Mouse (Mus musculus): ENCODE measurements around the gene Perm1.

Perm1 gene

GRCm38 (mm10) chr4:156215649-156216048 is at the start of gene Perm1:
Gene Perm1 (plus strand): TSS chr4:156215868.
- in situ Hi-C loops (cut with MboI; ENCODE audit: low pct_unique_long_range_greater_than_20kb in 1 of 2, low sequenced_read_pairs in 2 of 2, unreplicated experiment in 1 of 2): no loop called here

- in situ Hi-C loops (cut with MboI; ENCODE audit: low pct_unique_long_range_greater_than_20kb in 1 of 2, low sequenced_read_pairs in 2 of 2, unreplicated experiment in 1 of 2): no loop called here
Measured at GRCm38 (mm10) chr4:156166477-156166876, 49.2 kb upstream of the Perm1 start.

DNA sequence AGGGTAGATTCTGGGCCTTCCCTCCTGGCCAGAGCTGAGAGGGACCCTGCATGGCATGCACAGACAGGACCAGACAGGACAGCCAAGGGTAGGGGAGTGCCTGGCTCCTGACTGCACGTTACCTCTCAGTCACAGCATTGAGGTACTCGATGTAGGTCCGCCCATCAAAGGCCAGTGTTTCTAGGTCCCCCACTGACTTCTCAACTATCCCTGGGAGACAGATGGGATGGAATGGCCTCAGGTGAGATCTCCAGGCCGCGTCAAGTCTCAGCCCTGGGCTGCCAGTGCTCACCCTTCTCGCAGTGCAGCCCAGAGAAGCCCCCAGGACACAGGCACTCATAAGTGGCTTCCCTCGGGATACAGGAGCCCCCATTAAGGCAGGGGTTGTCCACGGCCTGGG is 47.1 kb upstream of the Perm1 start:
- in situ Hi-C loops (cut with MboI; ENCODE audit: low pct_unique_long_range_greater_than_20kb in 1 of 2, low sequenced_read_pairs in 2 of 2, unreplicated experiment in 1 of 2): no loop called here

DNA sequence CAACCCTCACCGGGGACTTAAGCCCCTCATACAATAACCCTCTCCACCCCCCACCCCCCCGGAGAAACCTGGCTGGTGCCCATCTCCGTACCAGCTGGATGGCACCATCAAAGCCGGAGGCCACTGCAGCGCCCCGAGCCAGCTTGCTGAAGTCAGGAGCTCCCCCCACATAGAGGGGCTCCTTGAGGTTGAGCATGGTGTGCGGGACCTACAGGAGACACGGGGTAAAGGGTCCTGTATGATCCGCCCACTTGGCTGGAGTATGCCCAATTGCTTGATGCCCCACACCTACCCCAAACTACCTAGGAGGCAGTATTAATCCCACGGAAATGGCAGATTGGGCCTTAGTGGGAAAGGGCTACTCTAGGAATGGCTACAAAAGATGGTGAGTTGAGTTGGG is 46.5 kb upstream of the Perm1 start:
- in situ Hi-C loops (cut with MboI; ENCODE audit: low pct_unique_long_range_greater_than_20kb in 1 of 2, low sequenced_read_pairs in 2 of 2, unreplicated experiment in 1 of 2): no loop called here

- in situ Hi-C loops (cut with MboI; ENCODE audit: low pct_unique_long_range_greater_than_20kb in 1 of 2, low sequenced_read_pairs in 2 of 2, unreplicated experiment in 1 of 2): no loop called here
Measured at GRCm38 (mm10) chr4:156171828-156172227, 43.8 kb upstream of the Perm1 start.

DNA sequence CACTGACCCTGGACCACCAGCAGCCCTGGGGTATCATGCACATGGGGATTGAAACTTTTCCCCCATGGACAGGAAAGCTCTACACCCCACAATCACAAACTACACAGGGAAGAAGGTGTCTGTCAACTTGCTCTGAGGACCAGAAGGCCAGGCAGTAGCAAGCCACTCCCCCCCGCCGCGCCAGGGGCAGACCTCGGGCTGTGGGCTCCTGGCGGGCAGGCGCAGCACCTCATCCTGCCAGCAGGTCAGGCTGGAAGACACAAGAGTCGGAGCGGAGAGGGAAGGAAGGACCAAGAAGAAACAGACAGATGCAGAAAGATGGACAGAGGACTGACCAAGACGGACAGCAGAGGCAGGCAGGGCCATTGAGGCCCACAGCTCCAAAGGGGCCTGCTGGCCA is 38.0 kb upstream of the Perm1 start:
- in situ Hi-C loops (cut with MboI; ENCODE audit: low pct_unique_long_range_greater_than_20kb in 1 of 2, low sequenced_read_pairs in 2 of 2, unreplicated experiment in 1 of 2): no loop called here

- in situ Hi-C loops (cut with MboI; ENCODE audit: low pct_unique_long_range_greater_than_20kb in 1 of 2, low sequenced_read_pairs in 2 of 2, unreplicated experiment in 1 of 2): no loop called here
Measured at GRCm38 (mm10) chr4:156183747-156184146, 31.9 kb upstream of the Perm1 start.

GRCm38 (mm10) chr4:156184291-156184954 is 31.2 kb upstream of the Perm1 start:
- in situ Hi-C loops (cut with MboI; ENCODE audit: low pct_unique_long_range_greater_than_20kb in 1 of 2, low sequenced_read_pairs in 2 of 2, unreplicated experiment in 1 of 2): no loop called here

DNA sequence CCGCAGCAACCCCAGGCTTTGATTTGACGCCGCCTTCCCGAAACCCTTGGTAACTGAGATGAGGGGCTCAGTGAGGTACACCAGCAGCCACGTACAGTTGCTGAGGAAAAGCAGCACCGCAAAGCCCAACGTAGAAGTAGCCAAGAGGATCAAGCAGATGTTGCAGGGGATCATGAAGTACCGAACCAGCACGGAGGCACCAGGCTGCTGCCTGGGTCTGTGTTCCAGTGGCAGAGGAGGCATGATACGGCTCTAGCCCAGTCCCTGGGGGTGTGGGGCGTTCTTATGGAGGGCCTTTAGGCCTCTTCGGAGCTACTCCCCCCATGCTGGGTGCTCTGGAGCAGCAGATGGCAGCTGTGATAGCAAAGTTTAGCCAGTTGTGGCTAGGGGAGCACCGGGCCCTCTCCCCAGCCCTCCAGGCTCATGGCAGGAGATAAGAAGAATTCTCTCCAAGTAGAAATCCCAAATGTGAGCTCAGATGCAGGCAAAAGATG is 30.2 kb upstream of the Perm1 start:
- in situ Hi-C loops (cut with MboI; ENCODE audit: low pct_unique_long_range_greater_than_20kb in 1 of 2, low sequenced_read_pairs in 2 of 2, unreplicated experiment in 1 of 2): no loop called here

DNA sequence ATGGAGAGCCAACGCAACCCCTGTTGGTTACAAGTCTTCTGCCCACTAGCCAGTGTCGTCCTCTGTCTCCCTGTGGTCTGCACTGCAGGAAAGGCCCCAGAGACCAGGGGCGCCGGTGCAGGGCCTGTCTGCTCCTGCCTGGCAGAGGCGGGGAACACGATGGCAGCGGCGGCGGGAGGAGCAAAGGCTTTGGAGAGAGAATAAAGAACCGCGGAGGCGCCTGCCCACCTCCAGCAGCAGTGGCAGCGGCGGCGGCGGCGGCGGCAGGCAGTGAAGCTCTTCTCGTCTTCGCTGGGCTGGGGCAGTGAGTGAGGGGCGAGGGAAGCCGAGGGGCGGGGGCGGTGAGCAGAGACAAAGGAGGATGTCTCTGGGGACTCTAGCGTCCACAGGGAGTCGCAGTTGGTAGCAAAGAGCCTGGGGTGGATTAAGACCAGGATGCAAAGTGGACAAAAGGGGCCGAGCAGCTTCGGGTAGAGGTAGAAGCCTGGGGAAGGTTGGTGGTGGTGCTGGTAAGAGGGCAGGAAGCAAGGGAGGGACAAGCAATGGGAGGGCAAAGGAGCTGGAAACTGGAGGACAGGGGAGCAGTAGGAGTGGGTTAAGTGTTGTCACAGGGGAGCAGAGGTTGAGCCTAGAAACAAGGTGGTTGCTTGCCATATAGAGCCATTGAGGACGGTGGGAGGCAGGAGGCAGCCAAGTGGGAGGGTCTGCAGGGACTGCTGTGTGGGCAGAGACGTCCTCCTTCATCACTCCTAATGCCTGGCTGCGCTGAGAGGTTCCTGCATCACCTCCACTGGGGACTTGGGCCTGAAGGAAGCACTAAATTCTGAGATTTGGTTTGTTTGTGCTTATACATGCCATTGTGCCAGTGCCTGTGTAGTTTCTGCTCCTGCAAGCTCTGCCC is 29.5 kb upstream of the Perm1 start:
- in situ Hi-C loops (cut with MboI; ENCODE audit: low pct_unique_long_range_greater_than_20kb in 1 of 2, low sequenced_read_pairs in 2 of 2, unreplicated experiment in 1 of 2): no loop called here

GRCm38 (mm10) chr4:156188162-156188810 is 27.4 kb upstream of the Perm1 start:
- in situ Hi-C loops (cut with MboI; ENCODE audit: low pct_unique_long_range_greater_than_20kb in 1 of 2, low sequenced_read_pairs in 2 of 2, unreplicated experiment in 1 of 2): no loop called here

DNA sequence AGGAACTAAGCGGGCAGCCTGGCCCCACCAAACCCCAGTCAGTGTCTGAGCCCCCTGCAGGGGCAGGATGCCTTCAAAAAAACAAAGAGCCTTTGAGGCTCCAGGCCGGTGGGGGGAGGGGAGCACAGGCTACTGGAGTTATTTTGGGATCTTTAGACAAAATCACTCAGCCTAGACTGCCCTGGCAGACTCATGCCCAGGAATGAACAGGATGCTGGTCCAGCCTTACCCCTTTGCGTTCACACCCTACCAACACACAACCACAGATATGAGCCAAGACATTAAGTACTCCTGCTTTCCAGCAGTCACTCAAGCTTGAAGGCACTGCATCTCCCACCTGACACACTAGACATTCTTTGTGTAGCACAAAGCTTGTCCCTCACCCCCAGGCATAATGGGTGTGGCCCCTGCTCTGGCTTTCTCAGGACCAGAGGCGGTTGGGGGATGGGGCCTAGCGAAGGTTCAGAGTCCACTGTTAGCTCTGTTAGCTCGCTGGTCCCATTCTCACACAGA is 26.8 kb upstream of the Perm1 start:
- in situ Hi-C loops (cut with MboI; ENCODE audit: low pct_unique_long_range_greater_than_20kb in 1 of 2, low sequenced_read_pairs in 2 of 2, unreplicated experiment in 1 of 2): no loop called here

- in situ Hi-C loops (cut with MboI; ENCODE audit: low pct_unique_long_range_greater_than_20kb in 1 of 2, low sequenced_read_pairs in 2 of 2, unreplicated experiment in 1 of 2): no loop called here
Measured at GRCm38 (mm10) chr4:156192421-156193199, 23.1 kb upstream of the Perm1 start.

DNA sequence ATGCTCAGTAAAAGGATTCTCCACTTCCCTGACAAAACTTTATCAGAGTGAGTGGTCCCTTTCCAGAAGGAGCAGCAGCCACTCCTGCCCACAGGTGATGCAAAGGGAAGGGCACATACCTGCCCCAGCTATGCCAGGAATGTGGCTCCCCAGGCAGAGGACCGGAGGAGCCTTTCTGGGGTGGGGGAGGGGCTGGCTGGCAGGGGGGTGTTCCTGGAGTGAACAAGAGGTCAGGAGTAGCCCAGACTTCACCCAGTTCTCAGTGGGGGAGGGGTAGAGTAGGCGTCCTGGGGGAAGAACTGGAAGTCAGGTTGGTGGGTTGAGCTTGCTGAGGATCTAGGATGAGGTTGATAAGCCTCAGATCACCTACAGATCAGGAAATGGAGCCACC is 22.5 kb upstream of the Perm1 start:
- in situ Hi-C loops (cut with MboI; ENCODE audit: low pct_unique_long_range_greater_than_20kb in 1 of 2, low sequenced_read_pairs in 2 of 2, unreplicated experiment in 1 of 2): no loop called here

DNA sequence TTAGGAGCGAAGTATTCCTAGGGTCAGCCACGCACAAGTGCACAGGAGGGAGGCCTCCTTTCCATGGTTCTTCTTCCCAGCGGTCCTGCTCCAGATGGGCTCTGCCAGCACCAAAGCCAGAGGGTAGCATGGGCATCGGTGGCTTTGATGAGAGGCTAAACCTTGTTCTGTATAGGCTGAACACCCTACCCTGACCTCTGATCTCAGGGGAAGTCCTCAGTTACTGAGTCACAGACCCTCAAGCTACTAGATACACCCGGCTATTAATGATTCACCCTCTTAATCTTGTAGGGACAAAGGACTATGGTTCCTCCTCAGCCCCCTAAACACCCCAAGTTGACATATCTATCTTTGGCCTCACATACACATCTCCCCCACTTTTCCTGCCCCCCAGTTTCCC is 21.8 kb upstream of the Perm1 start:
- in situ Hi-C loops (cut with MboI; ENCODE audit: low pct_unique_long_range_greater_than_20kb in 1 of 2, low sequenced_read_pairs in 2 of 2, unreplicated experiment in 1 of 2): no loop called here

DNA sequence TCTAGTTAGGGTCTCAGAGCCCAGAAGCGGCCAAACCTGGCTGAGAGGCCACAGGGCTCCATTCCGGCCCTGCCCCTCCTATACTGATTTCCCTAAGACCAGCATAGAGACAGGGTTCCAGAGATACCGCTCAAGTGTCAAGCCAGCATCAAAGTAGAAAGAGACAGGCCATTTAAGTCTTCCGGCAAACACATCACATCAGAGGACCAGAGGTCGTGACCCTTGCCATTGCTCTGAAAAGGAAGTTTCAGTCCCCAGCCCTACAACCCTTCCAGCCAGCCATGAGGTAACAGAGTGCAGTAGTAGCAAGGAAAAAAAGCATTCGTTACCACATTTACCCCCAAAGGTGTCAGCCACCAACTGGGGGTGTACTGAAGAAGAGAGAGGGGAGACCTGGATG is 21.3 kb upstream of the Perm1 start:
- in situ Hi-C loops (cut with MboI; ENCODE audit: low pct_unique_long_range_greater_than_20kb in 1 of 2, low sequenced_read_pairs in 2 of 2, unreplicated experiment in 1 of 2): no loop called here

- in situ Hi-C loops (cut with MboI; ENCODE audit: low pct_unique_long_range_greater_than_20kb in 1 of 2, low sequenced_read_pairs in 2 of 2, unreplicated experiment in 1 of 2): no loop called here
Measured at GRCm38 (mm10) chr4:156195927-156196870, 19.5 kb upstream of the Perm1 start.
